Mouse (Mus musculus): ENCODE measurements around the gene Cds2. TPM values are rescaled to one million over a fixed set of nuclear protein-coding genes. Genes with fewer than 3 reads are reported as not detected.

The Cds2 gene
- polyA plus RNA-seq, 1 experiment from 2014 or later, result 28.7 TPM

GRCm38 (mm10) chr2:132275527-132275926, 12.6 kb downstream of the Cds2 start:
- no peaks in the 10 kb centered on the region; the same call in 1 of the 2 replicates for H3K9me3 ChIP-seq (ENCODE audit: control insufficient read depth, low read length)
- no peaks in the 10 kb centered on the region for H3K4me1 ChIP-seq (replicated peaks; ENCODE audit: control insufficient read depth, insufficient read depth, low read length)
- no peak overlapping the region for H3K4me2 ChIP-seq (ENCODE audit: low read depth, low read length, severe bottlenecking)
- no peaks in the 10 kb centered on the region for H3K36me3 ChIP-seq (ENCODE audit: control insufficient read depth, insufficient read depth, low read length)
- H3K27ac ChIP-seq (ENCODE audit: low read depth, low read length), result no peak overlapping the region
- WGBS, result 75% methylated on average over 4 of the region's 4 CpGs
- H3K4me3 ChIP-seq (ENCODE audit: low read depth, low read length), result no peak overlapping the region
- ATAC-seq (replicated peaks; ENCODE audit: low FRiP score) (no peak), DNase-seq (ENCODE audit: low spot score) (no peak)
- no peaks in the 10 kb centered on the region for H3K27me3 ChIP-seq (ENCODE audit: control insufficient read depth, insufficient read depth, low read length)
- H3K9ac ChIP-seq (ENCODE audit: low read length), result no peak overlapping the region

DNA sequence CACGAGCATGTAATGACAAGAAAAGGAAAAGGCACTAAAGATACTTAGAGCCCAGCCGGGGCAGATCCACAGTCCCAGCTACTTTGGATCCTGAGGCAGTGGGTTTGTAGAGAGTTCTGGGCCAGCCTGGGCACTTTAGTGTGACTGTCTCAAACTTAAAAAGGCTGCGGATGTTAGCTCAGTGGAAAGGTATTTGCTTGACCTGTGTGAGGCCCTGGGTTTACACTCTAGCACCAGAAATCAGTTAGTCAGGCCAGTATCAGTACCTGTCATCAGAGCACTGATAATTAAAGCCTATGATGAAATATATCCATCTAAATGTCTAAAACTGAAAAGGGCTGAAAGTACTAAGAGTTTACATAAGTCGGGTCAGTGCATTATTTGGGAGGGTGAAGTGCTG, 13.3 kb downstream of the Cds2 start:
- H3K9me3 ChIP-seq (ENCODE audit: control insufficient read depth, low read length), result no peaks in the 10 kb centered on the region; the same call in 1 of the 2 replicates
- H3K27ac ChIP-seq (ENCODE audit: low read depth, low read length), result no peak overlapping the region
- H3K9ac ChIP-seq (ENCODE audit: low read length), result no peak overlapping the region
- DNase-seq (ENCODE audit: low spot score), result no peak
- no peaks in the 10 kb centered on the region for H3K27me3 ChIP-seq (ENCODE audit: control insufficient read depth, insufficient read depth, low read length)
- WGBS, result 83% methylated on average over 4 of the region's 4 CpGs
- no peak overlapping the region for H3K4me3 ChIP-seq (ENCODE audit: low read depth, low read length)
- no peak for ATAC-seq (replicated peaks; ENCODE audit: low FRiP score)
- no peaks in the 10 kb centered on the region for H3K4me1 ChIP-seq (replicated peaks; ENCODE audit: control insufficient read depth, insufficient read depth, low read length)
- no peak overlapping the region for H3K4me2 ChIP-seq (ENCODE audit: low read depth, low read length, severe bottlenecking)
- H3K36me3 ChIP-seq (ENCODE audit: control insufficient read depth, insufficient read depth, low read length), result no peaks in the 10 kb centered on the region

DNA sequence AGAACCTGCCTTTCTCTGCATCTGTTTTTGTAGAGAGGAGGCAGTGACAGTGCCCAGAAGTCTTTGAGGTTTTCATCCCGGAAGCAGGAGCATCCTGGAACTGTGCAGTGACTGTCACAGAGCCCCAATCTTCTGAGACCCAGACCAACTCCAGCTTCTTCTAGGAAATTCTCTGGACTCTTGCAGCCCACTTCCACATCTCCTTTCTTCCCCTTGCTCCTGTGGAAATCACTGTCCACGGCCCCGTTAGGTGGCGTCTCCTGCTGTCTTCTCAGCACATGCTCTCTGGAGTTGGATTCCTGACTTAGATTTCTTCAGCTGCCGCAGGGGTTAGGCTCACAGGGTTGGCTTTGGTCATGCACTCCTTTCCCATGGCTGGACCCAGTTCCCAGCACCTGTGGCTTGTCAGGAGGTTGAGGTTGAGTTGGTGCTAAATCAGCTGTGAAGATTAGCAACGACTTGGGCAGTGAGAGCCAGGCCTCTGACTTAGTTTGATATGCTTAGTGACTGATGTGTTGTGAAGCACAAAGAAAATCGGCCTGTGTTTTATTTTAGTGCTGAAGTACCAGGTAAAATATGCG, 15.4 kb downstream of the Cds2 start:
- Histone ChIP-seq H3K4me3 (ENCODE audit: low read depth, low read length) (no peak overlapping the region), H3K9me3 (ENCODE audit: control insufficient read depth, low read length) (no peaks in the 10 kb centered on the region; the same call in 1 of the 2 replicates), H3K27ac (ENCODE audit: low read depth, low read length) (no peak overlapping the region), H3K27me3 (ENCODE audit: control insufficient read depth, insufficient read depth, low read length) (no peaks in the 10 kb centered on the region), H3K4me2 (ENCODE audit: low read depth, low read length, severe bottlenecking) (no peak overlapping the region), H3K4me1 (replicated peaks; ENCODE audit: control insufficient read depth, insufficient read depth, low read length) (peaks cover 6% of the 10 kb centered on the region), H3K36me3 (ENCODE audit: control insufficient read depth, insufficient read depth, low read length) (no peaks in the 10 kb centered on the region), H3K9ac (ENCODE audit: low read length) (no peak overlapping the region)
- WGBS, result 80% methylated on average over 8 of the region's 8 CpGs
- ATAC-seq (replicated peaks; ENCODE audit: low FRiP score) (no peak), DNase-seq (ENCODE audit: low spot score) (no peak)

DNA sequence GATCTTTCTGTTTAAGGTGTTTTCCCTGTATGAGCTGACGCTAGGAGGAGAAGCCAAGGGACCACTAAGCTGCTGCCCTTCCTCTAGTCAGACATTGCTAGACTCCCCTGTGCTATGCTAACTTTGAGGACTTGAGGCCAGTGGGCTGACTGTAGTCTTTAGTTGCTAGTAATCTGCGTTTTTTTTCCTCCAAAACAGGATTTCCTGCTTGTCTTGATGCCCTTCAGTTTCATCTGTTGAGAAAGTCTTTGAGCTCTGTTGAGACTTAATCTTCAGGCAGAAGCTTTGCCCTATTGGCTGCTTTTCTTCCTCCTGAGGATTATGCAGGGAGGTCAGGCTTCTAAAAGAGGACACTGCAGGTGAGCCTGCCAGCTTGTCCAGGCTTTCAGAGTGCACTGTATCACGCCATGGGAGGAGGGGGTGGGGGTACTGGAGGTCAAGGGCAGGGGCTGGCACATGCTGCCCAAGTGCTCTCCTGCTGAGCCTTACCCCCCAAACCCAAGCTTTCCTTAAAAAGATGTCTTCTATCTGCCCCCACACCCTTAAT, 16.5 kb downstream of the Cds2 start:
- Histone ChIP-seq H3K4me2 (ENCODE audit: low read depth, low read length, severe bottlenecking) (no peak overlapping the region), H3K27ac (ENCODE audit: low read depth, low read length) (no peak overlapping the region), H3K4me1 (replicated peaks; ENCODE audit: control insufficient read depth, insufficient read depth, low read length) (peaks cover 12% of the 10 kb centered on the region), H3K9me3 (ENCODE audit: control insufficient read depth, low read length) (no peaks in the 10 kb centered on the region; the same call in 1 of the 2 replicates), H3K4me3 (ENCODE audit: low read depth, low read length) (no peak overlapping the region), H3K36me3 (ENCODE audit: control insufficient read depth, insufficient read depth, low read length) (no peaks in the 10 kb centered on the region), H3K27me3 (ENCODE audit: control insufficient read depth, insufficient read depth, low read length) (no peaks in the 10 kb centered on the region), H3K9ac (ENCODE audit: low read length) (no peak overlapping the region)
- DNase-seq (ENCODE audit: low spot score) (no peak), ATAC-seq (replicated peaks; ENCODE audit: low FRiP score) (no peak)
- WGBS, result 49% methylated on average over 3 of the region's 3 CpGs

GRCm38 (mm10) chr2:132279978-132280377, 17.0 kb downstream of the Cds2 start:
- ATAC-seq (replicated peaks; ENCODE audit: low FRiP score) (no peak), DNase-seq (ENCODE audit: low spot score) (no peak)
- 85% methylated on average over 4 of the region's 4 CpGs for WGBS
- Histone ChIP-seq H3K9ac (ENCODE audit: low read length) (no peak overlapping the region), H3K4me2 (ENCODE audit: low read depth, low read length, severe bottlenecking) (no peak overlapping the region), H3K4me1 (replicated peaks; ENCODE audit: control insufficient read depth, insufficient read depth, low read length) (peaks cover 15% of the 10 kb centered on the region), H3K4me3 (ENCODE audit: low read depth, low read length) (no peak overlapping the region), H3K36me3 (ENCODE audit: control insufficient read depth, insufficient read depth, low read length) (no peaks in the 10 kb centered on the region), H3K27me3 (ENCODE audit: control insufficient read depth, insufficient read depth, low read length) (no peaks in the 10 kb centered on the region), H3K9me3 (ENCODE audit: control insufficient read depth, low read length) (no peaks in the 10 kb centered on the region; the same call in 1 of the 2 replicates), H3K27ac (ENCODE audit: low read depth, low read length) (no peak overlapping the region)

DNA sequence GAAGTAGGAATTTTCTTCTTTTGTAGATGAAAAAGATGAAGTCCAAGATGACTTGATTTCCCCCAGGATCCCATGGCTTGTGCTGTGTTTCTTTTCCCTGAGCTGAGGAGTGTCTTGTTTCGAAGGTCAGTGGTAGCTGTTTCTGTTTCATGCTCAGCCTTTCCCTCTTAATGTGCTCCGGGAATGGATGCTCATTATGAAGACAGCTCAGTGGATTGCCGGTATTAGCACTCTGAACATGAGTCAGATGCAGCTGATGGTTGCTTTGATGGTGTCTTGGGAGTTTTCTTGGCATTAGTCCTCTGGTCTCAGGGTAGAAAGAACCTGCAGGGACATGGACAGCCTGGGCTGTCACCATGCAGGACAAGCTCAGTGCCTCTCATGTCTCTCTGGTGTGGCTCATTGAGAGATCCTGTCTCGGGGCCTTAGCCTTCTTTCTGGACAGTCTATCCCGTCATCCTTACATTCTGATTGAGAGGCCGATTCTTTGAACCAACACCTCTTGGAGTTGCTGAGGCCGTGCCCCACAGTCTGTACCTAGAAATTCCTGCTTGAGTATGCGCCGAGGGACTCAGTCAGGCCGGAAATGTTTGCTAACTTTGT, 17.7 kb downstream of the Cds2 start:
- Histone ChIP-seq H3K27me3 (ENCODE audit: control insufficient read depth, insufficient read depth, low read length) (no peaks in the 10 kb centered on the region), H3K9me3 (ENCODE audit: control insufficient read depth, low read length) (no peaks in the 10 kb centered on the region), H3K4me1 (replicated peaks; ENCODE audit: control insufficient read depth, insufficient read depth, low read length) (peaks cover 15% of the 10 kb centered on the region), H3K9ac (ENCODE audit: low read length) (no peak overlapping the region), H3K36me3 (ENCODE audit: control insufficient read depth, insufficient read depth, low read length) (no peaks in the 10 kb centered on the region), H3K4me2 (ENCODE audit: low read depth, low read length, severe bottlenecking) (no peak overlapping the region), H3K27ac (ENCODE audit: low read depth, low read length) (no peak overlapping the region), H3K4me3 (ENCODE audit: low read depth, low read length) (no peak overlapping the region)
- DNase-seq (ENCODE audit: low spot score) (no peak), ATAC-seq (replicated peaks; ENCODE audit: low FRiP score) (no peak)
- 93% methylated on average over 10 of the region's 10 CpGs for WGBS

DNA sequence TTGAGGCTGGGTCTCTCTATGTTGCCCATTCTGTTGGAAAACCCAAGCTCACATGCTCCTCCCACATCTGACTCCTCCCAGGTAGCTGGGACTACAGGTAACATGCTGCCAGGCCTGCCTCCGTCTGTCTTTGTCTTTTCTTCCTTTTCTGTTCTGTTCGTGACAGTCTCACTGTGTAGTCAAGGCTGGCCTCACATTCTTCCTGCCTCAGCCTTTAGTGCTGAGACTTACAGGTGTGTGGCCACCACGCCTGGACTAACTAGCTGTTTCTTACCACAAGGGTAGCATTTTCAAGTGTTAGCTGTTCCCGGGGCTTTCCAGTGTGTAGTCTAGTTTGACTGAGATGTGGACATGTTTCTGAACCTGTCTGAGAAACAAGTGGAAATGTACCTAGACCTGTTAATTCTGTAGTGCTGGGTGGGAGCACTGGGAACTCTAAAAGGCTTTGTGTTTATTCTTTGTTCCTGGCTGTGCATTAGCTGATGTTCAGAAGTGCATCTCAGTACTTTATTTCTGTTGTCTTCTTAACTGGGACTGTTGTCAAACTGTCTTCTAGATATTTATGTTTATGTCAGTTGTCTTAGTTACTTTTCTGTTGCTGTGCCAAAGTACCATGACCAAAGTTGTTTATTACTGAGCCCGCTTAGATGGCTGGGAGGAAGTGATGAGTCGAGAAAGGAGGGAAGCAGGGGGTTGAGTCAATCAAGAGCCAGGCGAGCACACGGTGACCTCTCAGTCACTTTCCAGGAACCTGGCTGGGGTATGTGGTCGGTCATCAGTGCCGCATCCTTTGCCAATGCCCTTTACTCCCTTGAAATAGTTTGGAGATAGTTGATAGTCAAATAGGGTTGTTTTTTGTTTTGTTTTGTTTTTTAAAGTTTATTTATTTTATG, 18.9 kb downstream of the Cds2 start:
- DNase-seq (ENCODE audit: low spot score), result no peak
- ATAC-seq (replicated peaks; ENCODE audit: low FRiP score), result no peak
- WGBS, result 56% methylated on average over 10 of the region's 10 CpGs
- no peaks in the 10 kb centered on the region for H3K9me3 ChIP-seq (ENCODE audit: control insufficient read depth, low read length)
- H3K9ac ChIP-seq (ENCODE audit: low read length), result no peak overlapping the region
- peaks cover 15% of the 10 kb centered on the region for H3K4me1 ChIP-seq (replicated peaks; ENCODE audit: control insufficient read depth, insufficient read depth, low read length)
- no peaks in the 10 kb centered on the region for H3K27me3 ChIP-seq (ENCODE audit: control insufficient read depth, insufficient read depth, low read length)
- H3K27ac ChIP-seq (ENCODE audit: low read depth, low read length), result peak overlapping the region; percentile 64; the same call in 1 of the 2 replicates
- no peak overlapping the region for H3K4me3 ChIP-seq (ENCODE audit: low read depth, low read length)
- H3K4me2 ChIP-seq (ENCODE audit: low read depth, low read length, severe bottlenecking), result no peak overlapping the region
- H3K36me3 ChIP-seq (ENCODE audit: control insufficient read depth, insufficient read depth, low read length), result no peaks in the 10 kb centered on the region

- H3K4me3 ChIP-seq (ENCODE audit: low read depth, low read length), result no peak overlapping the region
- ATAC-seq (replicated peaks; ENCODE audit: low FRiP score), result peak; percentile 73
- no peaks in the 10 kb centered on the region for H3K36me3 ChIP-seq (ENCODE audit: control insufficient read depth, insufficient read depth, low read length)
- 10% methylated on average over 12 of the region's 12 CpGs for WGBS
- H3K4me2 ChIP-seq (ENCODE audit: low read depth, low read length, severe bottlenecking), result peak overlapping the region; percentile 19; the same call in 1 of the 2 replicates
- no peak for DNase-seq (ENCODE audit: low spot score)
- H3K9me3 ChIP-seq (ENCODE audit: control insufficient read depth, low read length), result no peaks in the 10 kb centered on the region
- no peak overlapping the region for H3K9ac ChIP-seq (ENCODE audit: low read length)
- peaks cover 15% of the 10 kb centered on the region for H3K4me1 ChIP-seq (replicated peaks; ENCODE audit: control insufficient read depth, insufficient read depth, low read length)
- H3K27ac ChIP-seq (ENCODE audit: low read depth, low read length), result peak overlapping the region; percentile 64
- H3K27me3 ChIP-seq (ENCODE audit: control insufficient read depth, insufficient read depth, low read length), result no peaks in the 10 kb centered on the region
Measured at GRCm38 (mm10) chr2:132282453-132283174, 19.7 kb downstream of the Cds2 start.
